Mouse (Mus musculus) left cerebral cortex, postnatal 25 days (tissue): ENCODE data around the gene Kcne3. TPM values are rescaled to one million over a fixed set of nuclear protein-coding genes. Genes with fewer than 3 reads are reported as not detected.

Source experiments
- DNase-seq, 2 experiments: peaks; one replicate each; pipeline ENCODE4 v3.0.0; 2022; ENCODE audit warnings: low spot score in 2 of 2, mixed read lengths in 1 of 2
- intact Hi-C: fragments of 180-260 bp; cut with DNase I; formaldehyde crosslinking; loops from one replicate; pipeline ENCODE4 v1.15.1; 2025
- total RNA-seq, 2 experiments: library from RNA; stranded (reverse); gene quantifications; 2 replicates each; pipeline ENCODE4 v1.2.3; 2021

Gene Kcne3
- total RNA-seq: not detected

- intact Hi-C loops: no loop called here
- DNase-seq: no peak
Measured at GRCm38 (mm10) chr7:100176269-100176668, at the start of gene Kcne3. Gene Kcne3 (plus strand): TSS chr7:100176502.

GRCm38 (mm10) chr7:100126514-100126913 lies 49.8 kb upstream of the Kcne3 start:
- no peak for DNase-seq
- intact Hi-C loops: no loop called here

- no peak for DNase-seq
- intact Hi-C loops: no loop called here
Measured at GRCm38 (mm10) chr7:100128262-100129041, 47.9 kb upstream of the Kcne3 start.

GRCm38 (mm10) chr7:100130592-100130991 lies 45.7 kb upstream of the Kcne3 start:
- no peak for DNase-seq
- intact Hi-C loops: no loop called here

- intact Hi-C loops: no loop called here
- DNase-seq: no peak
Measured at GRCm38 (mm10) chr7:100132379-100132778, 43.9 kb upstream of the Kcne3 start.

GRCm38 (mm10) chr7:100137038-100137437 lies 39.3 kb upstream of the Kcne3 start:
- DNase-seq: no peak
- intact Hi-C loops: no loop called here

- intact Hi-C loops: no loop called here
Measured at GRCm38 (mm10) chr7:100138075-100138474, 38.2 kb upstream of the Kcne3 start.

GRCm38 (mm10) chr7:100140591-100140990 lies 35.7 kb upstream of the Kcne3 start:
- intact Hi-C loops: no loop called here
- DNase-seq: no peak

More at GRCm38 (mm10) chr7:100138075-100138474, 38.2 kb upstream of the Kcne3 start:
- DNase-seq: no peak

GRCm38 (mm10) chr7:100148586-100148985 lies 27.7 kb upstream of the Kcne3 start:
- intact Hi-C loops: no loop called here
- no peak for DNase-seq

- intact Hi-C loops: no loop called here
Measured at GRCm38 (mm10) chr7:100150086-100150485, 26.2 kb upstream of the Kcne3 start.

GRCm38 (mm10) chr7:100150626-100151025 lies 25.7 kb upstream of the Kcne3 start:
- DNase-seq: no peak
- intact Hi-C loops: no loop called here

More at GRCm38 (mm10) chr7:100150086-100150485, 26.2 kb upstream of the Kcne3 start:
- no peak for DNase-seq

- DNase-seq: no peak
- intact Hi-C loops: no loop called here
Measured at GRCm38 (mm10) chr7:100157669-100158068, 18.6 kb upstream of the Kcne3 start.

- DNase-seq: peak; percentile 92 to 94
- intact Hi-C loops: loop anchor here (1.0 kb wide), 1 partner anchor 38 kb away; the partner anchor contains the start of gene Pold3
Measured at GRCm38 (mm10) chr7:100159105-100159841, 17.0 kb upstream of the Kcne3 start, which contains the start of gene Lipt2. Gene Lipt2 (plus strand): TSS chr7:100159277.

- intact Hi-C loops: no loop called here
- peak in 1 of 2 experiments; percentile 5 for DNase-seq
Measured at GRCm38 (mm10) chr7:100160006-100160405, 16.3 kb upstream of the Kcne3 start.

- intact Hi-C loops: no loop called here
- no peak for DNase-seq
Measured at GRCm38 (mm10) chr7:100163506-100163905, 12.8 kb upstream of the Kcne3 start.

GRCm38 (mm10) chr7:100168654-100169053 lies 7.6 kb upstream of the Kcne3 start:
- intact Hi-C loops: no loop called here
- no peak for DNase-seq

GRCm38 (mm10) chr7:100170756-100171155 lies 5.5 kb upstream of the Kcne3 start:
- no peak for DNase-seq
- intact Hi-C loops: no loop called here

- peak; percentile 53 to 78 for DNase-seq
- intact Hi-C loops: no loop called here
Measured at GRCm38 (mm10) chr7:100178016-100178890, 2.0 kb downstream of the Kcne3 start.

- DNase-seq: no peak
- intact Hi-C loops: no loop called here
Measured at GRCm38 (mm10) chr7:100178891-100179233, 2.6 kb downstream of the Kcne3 start.

- intact Hi-C loops: no loop called here
Measured at GRCm38 (mm10) chr7:100179394-100179793, 3.1 kb downstream of the Kcne3 start.

More at GRCm38 (mm10) chr7:100179394-100179793, 3.1 kb downstream of the Kcne3 start:
- DNase-seq: no peak
